Mouse (Mus musculus) bone marrow, adult 2 months (tissue): ENCODE measurements around the gene Pnldc1.

Experiments
- CTCF ChIP-seq: fragments of 200-500 bp; IDR thresholded peaks from 2 replicates; pipeline ENCODE4 v1.5.1; 2011; ENCODE audit warnings: low read length, control low read depth; ENCODE audit not compliant: control insufficient read depth, insufficient read depth
- POLR2A ChIP-seq: fragments of 200-500 bp; IDR thresholded peaks from 2 replicates; pipeline ENCODE4 v1.6.1; 2011; ENCODE audit warnings: low read depth, mild to moderate bottlenecking, control low read depth, low read length, borderline replicate concordance; ENCODE audit not compliant: control insufficient read depth

DNA sequence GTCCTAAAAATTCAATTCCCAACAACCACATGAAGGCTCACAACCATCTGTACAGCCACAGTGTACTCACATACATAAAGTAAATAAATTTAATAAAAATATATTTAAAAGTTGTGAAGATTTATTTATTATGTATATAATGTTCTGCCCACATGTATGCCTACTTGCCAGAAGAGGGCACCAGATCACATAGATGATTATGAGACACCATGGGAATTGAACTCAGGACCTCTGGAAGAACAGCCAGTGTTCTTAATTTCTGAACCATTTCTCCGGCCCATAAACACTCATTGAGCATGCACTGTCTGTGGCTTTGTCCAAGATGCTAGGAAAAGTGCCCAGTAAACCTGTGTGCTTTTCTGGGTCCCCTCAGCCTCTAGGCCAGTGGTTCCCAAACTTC lies 28.8 kb downstream of the Pnldc1 start:
- TF ChIP-seq POLR2A, result no peak
- no peak for TF ChIP-seq CTCF
